Mouse (Mus musculus) lung, postnatal 14 days (tissue): ENCODE data around the gene Adamtsl2.

Experiments used
- DNase-seq: peaks from one replicate; pipeline ENCODE4 v3.0.0; 2021

Gene Adamtsl2

DNA sequence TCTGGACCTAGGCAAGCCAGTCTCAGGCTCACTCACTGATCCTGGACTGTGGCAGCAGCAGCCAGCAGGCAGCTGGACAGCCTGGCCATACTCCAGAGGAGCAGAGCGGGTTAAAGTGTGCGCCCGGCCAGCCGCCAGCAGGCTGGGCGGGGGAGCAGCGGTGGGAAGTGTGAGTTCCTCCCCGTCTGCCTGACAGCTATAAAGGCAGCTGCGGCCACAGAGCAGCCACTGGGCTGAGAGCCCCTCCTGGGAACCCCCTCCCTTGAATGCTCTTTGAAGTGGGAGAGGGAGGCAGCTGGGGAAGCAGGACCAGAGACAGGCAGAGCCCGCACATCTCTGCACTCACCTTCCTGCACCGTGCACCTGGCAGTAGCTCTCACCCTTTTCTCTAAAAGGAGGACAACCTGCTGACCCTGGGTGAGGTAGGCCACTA, at the start of gene Adamtsl2:
Gene Adamtsl2 (plus strand): TSS at position 228 of the 433 bp plus-strand sequence.
- DNase-seq: peak; percentile 89

DNA sequence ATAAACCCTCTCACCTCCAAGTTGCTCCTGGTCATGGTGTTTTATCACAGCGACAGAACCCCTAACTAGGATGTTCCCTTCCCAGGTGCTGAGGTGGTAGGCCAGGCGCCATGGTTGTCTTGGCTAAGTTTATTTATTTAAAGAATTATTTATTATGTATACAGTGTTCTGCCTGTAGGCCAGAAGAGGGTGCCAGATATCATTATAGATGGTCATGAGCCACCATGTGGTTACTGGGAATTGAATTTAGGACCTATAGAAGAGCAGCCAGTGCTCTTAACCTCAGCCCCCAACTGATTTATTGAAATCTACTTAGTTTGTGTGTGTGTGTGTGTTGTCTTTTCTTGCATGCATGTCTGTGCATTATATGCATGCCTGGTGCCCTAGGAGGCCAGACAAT, 46.8 kb upstream of the Adamtsl2 start:
- no peak for DNase-seq

DNA sequence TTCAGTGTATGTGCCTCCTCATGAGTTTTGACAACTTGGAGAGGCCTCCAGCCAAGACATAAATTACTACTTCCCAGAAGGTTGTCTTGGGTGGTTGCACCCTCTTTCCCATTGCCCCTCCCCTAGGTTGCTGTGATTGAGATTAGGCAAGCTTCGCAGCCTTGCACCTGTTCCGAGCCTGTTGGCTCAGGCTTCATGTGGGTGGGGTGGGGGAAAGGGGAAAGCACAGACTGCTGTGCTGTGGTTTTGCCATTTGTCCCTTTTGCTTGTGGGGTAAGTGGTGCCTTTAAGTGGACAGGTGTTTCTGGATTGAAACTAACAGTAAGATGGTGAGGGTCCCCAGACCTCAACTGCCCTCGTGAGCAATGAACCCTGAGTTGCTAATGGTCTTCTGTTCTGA, 43.2 kb upstream of the Adamtsl2 start:
- DNase-seq: no peak

DNA sequence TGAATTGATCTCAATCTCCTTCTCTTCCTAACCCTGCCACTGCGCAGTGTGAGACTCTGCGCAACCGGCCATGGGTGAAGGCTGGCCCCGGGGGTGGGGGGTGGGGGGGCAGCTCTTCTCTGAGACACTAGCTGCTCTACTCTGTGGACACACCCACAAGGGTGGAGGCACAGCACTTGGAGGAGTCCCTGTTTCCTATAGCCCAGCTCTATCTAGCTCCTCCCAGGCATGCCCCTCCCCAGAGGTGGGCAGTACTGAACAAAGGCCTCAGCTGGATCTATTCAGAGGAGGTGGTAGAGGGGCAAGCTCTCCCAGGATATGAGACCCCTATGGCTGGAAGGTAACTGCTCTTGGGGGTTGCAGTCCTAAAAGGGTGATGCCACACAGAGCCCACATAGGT, 42.2 kb upstream of the Adamtsl2 start:
- DNase-seq: no peak

DNA sequence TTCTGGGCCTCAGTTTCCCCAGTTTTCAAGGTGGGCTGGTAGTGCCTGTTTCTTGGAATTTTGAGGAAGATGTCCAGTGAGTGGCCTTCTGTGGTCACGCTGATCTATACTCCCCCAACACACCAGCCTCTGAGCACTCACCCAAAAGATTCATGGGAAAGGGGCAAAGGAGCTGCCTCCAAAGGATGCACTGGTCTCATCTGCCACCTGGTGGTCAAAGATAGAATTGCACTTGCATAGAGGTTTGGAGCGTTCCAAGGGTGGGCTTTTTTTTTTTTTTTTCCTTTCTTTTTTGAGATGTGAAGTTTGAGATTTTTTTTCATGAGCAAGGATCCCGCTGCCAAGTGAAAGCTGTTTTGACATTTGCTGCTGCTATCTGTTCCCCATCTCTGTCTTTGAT, 40.6 kb upstream of the Adamtsl2 start:
- peak; percentile 87 for DNase-seq

DNA sequence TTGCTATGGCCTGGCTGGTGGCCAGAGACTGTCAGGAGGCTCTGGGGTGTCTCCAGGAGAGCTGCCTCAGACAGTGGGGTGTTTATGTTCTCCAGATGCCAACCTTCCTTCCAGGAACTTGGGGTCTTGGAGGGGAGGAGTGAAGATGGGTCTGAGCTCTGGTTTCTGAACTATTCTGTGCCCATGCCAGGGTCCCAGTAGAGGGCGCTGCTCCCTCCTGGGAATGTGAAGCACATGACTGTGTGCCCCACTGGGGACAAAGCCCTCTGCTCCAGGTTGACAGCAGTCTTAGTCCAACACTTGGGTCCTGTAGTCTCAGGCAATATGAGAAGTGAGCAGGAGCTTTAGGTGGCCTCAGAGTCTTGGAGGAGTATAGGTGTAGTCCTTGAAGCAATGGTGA, 39.9 kb upstream of the Adamtsl2 start:
- no peak for DNase-seq

DNA sequence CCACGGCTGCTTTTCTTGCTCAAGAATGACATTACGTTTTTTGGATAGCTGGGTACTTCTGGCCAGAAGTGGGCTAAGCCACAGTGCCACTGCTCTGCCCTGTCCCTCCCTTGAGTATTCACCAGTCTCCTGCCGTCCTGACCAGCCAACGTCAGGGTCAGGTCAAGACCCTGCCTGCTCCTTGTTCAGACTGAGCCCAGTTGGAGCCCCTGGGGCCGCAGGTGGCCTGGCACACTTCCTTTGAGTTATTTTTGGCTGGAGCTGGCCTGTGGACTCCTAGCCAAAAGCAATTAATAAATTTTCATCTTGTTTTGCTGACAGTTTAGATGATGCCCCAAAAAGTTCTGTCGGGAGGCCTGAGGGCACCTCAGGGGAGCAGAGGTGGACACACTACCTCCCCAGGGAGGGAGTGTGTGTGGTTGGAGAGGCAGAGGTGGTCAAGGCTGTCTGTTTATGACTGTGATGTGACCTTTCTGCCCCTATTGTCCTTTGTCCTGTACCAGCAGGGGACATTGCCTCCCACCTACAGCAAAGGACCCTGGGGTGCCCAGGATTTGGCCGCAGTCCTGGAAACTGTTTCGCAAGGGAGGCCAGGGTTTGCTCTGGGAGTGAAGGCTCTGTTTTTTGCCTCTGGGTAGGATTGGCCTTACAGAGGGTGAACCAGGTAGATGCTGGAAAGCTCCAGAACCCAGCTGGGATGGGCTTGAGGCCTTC, 36.9 kb upstream of the Adamtsl2 start:
- no peak for DNase-seq

DNA sequence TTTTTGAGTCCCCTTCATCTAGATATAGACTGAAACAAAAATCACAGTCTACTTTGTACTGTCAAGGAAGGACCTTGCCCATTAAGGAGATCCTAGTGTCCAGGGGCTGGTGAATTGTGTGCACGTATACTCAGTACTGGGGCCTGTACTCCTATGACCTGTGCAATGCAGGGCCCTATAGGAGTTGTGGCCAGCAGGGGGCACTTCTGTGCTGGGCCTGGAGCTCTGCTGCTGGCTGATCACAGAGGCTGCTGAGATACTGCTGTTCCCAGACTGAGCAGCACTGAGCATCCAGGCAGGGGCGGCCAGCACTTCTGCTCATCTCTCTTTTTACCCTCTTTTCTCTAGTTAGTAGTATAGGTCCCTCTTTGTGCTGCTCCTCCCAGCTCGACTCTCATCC, 35.7 kb upstream of the Adamtsl2 start:
- peak; percentile 91 for DNase-seq

DNA sequence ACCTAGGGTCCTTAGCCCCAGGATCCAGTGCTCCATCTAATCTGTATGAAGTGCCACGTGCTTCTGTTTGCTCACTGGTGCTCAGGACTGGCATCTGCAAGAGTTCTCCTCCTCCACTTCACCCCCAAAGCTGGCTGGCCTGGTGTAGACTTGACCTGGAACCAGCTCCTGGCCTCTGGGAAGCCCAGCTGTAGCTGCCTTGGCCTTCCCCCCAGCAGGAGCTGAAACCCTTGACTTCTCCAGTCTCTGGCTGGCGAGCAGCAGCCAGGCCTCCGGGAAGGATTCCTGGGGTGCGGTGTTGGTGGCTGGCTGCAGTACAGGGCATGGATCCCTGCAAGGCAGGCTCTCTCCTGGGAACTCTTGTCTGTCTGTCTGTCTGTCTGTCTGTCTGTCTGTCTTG, 35.0 kb upstream of the Adamtsl2 start:
- peak; percentile 28 for DNase-seq

DNA sequence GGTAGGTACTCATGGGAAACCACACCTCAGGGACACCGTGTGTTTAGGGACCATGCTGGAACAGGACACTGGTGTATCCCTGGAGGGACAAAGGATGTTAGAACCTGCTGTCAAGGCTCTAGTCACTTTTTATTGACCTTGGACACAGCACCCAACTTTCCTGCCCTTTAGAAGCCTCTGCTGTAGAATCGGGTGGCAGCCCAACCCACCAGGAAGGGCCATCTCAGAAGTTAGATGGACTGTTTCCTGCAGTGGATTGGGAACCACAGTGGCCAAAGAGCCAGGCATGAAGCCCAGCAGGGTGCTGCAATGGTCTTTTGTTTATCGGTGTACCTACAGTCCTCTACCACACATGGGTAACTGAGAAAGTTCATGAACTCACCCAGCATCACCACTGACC, 34.5 kb upstream of the Adamtsl2 start:
- no peak for DNase-seq

DNA sequence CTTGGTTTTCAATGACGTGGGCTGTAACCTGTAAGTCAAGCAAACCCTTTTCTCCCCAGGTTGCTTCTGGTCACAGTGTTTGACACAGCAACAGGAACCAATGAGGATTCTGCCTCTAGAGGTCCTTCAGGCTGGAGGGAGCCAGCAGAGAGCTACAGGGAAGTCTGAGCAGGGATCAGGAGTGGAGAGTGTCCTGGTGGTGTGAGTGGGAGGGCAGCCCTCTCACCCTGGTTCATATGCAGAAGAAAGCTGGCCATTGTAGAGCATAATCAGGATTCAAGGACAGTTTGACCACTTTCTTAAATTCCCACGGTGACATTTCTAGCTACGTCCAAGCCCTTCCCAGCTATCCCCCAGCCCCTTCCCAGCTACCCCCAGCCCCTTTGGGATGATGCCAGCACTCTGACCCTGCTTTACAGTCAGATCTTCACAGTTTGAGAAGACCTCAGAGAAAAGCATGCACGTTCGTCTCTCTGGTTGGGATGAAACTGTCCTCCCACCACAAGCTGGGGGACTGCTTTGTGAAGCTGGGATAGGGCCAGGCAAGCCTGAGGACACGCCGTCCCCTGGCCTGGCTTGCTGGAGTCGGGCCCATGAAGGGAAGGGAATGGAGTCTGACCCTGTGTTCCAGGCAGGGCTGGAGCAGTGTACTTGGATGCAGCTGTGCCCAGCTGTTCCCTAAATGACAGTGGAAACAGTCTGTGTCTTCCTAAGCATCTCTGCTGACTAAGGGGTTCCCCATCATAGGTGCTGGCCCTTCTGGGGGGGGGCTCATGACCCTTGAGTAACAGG, 33.0 kb upstream of the Adamtsl2 start:
- DNase-seq: peak; percentile 79

DNA sequence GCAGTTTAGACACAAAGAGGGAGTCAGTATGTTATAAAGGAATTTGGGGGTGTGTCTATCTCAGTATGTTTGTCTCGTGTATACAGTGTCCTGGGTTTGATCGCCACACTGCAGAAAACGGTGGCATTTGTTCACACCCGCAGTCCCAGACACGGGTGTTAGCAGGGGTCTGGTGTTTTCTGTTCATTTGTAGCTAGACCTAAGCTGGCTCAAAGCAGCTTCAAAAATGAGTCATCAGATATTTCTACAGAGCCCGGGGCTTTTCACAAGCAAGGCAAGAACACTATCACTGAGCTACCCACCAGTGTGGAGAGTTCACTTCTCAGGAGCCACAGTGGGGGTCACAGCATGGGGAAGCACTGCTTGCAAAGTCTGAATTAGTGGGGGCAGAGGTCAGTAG, 29.8 kb upstream of the Adamtsl2 start:
- DNase-seq: no peak

DNA sequence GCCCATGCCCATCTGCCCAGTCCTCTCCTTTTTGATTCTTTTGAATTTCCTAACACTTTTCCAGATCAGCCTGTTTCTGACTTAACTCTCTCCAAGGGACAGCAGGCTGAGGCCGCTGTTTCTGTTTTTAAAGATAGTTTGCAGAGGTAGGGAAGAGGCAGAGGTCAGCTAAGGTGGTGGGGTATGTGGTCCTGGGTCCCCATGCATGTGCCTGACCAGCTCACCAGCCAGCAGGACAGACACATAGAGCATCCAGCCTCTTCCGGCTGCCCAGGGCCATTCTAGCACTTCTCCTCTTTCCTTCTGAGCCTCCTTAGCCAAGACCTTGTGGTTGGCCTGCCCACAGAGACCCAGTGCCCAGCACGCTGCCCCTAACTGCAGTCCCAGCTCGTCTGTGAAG, 20.9 kb upstream of the Adamtsl2 start:
- no peak for DNase-seq

DNA sequence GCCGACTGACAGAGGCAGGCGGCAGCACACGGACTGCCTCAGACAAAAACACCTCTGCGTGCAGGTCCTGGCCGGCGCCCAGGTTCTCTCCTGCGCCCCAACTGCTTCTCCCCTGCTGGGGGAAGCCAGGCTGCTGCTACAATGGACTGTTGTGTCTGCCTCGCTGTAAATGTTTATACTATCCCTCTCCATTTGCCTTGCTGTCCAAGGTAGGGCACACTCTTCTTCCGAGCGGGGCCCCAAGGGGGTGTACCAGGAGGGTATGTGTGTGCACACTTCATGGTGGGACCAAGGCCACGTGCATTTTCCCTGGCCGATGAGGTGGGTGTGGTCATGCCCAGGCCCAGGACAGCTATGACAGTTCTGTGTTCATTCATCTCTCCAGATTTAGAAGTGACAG, 20.4 kb upstream of the Adamtsl2 start:
- DNase-seq: no peak

DNA sequence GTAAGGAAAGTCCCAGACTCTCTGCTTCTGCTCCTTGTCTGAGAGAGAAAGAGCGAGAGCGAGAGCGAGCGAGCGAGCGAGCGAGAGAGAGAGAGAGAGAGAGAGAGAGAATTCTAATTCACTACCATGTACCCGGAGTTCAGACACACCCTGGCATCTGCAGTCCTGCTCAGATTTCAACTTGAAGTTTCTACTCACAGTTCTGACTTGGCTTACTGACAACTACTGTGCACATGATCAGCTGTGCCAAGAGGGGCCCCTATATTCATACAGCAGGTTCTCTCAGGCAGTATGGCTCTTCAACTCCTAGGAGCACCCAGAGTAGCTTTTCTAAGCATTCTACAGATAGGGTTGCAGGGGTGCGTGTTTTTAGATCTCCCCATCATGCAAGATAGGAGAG, 20.0 kb upstream of the Adamtsl2 start:
- DNase-seq: no peak

DNA sequence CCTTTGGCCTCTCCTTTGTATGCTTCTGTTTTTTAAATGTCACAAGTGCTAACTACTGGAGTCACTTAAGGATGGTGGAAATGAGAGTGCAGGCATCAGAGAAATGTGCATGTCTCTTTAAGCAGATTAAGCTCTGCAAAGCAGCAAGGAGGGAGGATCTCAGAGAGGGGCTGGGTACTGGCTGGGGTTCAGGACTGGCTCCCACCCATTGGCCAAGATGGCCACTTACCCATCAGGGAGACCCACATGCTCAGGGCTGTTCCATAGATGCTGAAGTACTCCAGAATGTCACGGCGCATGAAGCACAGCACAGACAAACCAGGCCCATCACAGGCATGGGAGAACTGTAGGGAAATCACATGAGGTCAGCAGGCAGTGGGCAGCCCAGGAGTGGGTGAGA, 12.1 kb upstream of the Adamtsl2 start:
- DNase-seq: no peak

DNA sequence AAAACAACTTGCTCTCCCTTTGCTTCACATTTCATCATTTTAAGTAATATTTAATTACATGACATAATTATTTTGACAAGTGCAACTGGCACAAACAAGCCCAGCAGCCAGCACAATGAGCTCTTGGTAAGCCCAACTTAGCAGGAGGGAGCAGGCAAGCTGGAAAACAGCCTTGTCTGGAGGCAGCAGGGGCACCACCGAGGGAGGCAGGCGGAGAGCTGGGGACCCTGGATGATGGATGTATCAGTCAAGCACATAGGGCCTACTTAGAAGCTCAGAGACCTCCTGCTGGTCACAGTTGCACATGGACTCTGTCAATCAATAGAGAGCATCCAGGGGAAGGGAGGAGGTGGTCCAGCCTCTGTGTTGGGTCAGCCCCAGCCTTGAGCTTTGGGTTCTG, 11.2 kb upstream of the Adamtsl2 start:
- DNase-seq: no peak

DNA sequence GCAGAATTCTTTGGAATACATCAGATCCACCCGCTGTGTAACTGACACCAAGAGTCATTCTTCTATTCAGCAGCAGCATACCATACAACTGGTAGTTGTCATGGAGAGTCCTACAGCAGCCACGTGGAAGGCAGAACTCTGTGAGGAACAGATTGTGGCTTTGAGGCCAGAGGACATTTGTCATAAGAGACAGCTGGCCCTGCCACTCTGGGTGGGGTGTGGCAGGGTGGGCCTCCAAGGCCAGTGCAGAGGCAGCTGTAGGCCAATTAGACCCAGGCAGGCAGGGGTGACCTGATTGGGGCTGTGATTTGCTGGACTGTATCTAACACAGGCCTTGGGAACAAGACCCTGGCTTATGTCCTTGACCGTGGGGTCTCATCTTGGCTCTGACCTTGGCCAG, 9.5 kb upstream of the Adamtsl2 start:
- DNase-seq: no peak

DNA sequence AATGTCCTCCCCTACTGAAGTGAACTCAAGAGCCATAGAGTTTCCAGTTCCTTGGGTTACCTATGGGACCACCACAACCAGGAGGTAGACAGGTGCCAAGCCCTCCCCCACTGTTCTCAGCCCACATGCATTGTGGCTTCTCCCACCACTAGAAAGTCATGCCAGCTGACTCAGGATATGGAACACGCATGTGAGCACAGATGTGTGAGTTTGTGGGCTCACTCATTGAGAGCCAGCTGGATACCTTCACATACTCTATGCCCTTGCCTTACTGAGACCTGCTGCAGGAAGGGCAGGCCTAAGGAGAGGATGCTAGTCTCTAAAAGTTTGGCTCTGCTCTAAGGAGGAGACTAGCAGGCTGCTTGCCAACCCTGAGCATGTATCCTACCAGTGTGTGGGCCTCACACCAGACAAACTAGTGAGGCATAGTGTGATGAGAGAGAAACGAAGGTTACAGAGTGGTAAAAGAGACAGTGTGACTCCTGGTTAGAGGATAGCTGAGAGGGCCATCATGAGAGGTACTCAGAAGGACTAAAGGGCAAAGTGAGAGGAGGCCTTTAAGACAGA, 8.8 kb upstream of the Adamtsl2 start:
- no peak for DNase-seq

DNA sequence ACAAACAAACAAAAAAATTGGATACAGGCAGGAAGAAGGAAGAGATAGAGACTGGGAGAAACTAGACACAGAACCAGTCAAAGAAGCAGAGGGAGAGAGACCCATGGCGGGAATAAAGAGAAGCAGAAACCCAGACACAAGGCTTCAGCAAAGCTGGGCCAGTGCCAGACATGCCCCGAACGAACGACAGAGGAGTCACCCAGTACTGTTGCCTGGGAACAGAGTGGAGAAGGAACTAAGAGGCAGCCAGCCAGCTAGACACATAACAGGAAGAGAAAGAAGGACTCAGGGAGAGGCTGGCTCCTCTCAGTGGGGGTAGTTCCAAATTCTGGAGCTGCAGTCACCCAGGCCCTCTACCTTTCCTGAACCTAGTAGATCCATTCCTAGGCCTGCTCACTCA, 8.0 kb upstream of the Adamtsl2 start:
- peak; percentile 84 for DNase-seq

DNA sequence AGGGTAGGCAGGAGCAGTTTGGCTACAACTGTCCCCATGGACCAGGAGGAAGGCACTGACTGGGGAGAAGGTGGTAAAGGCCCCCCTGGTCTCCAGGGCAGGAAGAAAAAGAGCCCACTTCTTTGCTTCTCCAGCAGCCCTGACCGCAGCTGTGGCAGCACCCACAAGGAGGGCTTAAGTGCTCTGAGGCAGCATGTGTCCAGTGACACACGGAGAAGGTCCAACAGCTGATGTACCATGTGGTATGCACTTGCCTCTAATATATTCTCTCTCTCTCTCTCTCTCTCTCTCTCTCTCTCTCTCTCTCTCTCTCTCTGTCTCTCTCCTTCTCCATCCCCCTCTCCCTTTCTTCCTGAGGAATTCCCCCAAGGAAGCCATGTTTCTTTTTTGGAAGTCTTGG, 7.2 kb upstream of the Adamtsl2 start, which contains the start of gene Mymk:
Gene Mymk (minus strand): TSS at position 202 of the 400 bp plus-strand sequence.
- no peak for DNase-seq

DNA sequence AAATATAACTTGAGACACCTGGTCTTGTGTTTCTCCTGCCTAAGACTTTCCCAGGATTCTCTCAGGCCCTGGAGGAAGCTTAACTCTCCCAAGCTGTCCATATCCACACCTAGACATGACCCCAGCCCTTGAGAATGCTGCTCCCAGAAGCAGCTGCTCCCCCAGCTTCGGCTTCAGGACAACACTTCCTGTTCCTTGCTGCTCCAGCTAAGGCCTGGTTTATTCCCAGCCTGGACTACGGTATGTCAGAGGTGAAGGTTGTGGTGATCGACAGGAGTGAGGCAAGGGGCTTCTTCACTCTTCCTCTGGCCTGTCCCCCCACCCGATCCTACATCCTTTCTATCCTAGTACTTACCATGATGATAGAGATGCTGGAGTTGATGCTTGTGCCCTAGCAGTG, 5.8 kb upstream of the Adamtsl2 start:
- no peak for DNase-seq

DNA sequence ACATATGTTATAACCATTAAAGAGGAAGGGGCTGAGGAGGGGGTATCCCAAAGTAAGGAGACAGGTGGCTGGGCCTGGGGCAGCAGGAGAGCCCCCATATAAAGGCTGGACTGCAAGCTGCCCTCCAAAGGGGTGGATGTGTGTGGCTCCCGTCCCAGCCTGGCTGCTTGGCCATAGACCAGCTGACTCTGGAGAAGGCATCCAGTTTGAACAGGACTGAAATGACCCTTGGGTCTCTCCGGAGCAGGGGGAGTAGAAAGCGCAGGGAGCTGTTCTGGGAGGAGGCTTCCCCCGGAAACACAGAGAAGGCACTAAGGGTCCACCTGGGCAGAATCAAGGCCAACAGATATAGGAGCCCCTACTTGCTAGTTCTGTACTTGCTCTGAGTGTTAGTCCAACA, 4.4 kb upstream of the Adamtsl2 start:
- peak; percentile 57 for DNase-seq

DNA sequence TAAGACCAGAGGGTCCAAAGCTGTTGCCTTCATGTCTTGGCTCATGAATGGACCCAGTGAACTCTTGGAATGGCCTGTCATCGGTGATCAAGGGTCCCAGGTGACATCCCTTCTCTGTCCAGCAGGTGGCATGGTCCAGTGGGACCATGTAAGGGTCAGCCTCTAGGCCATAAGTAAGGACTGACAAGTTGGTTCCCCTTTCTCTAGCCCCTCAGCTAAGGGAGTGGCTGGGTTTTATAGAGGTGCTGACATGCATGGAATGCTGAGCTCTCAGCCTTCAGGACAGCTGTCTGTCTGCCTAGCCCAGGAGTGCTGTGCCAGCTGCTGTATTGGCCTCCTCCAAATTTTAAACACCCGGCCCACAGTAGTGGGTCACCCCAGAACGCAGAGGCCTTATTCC, 3.7 kb upstream of the Adamtsl2 start:
- DNase-seq: peak; percentile 73
